Mouse (Mus musculus): ENCODE results near the gene Cox5a. TPM values are rescaled to one million over a fixed set of nuclear protein-coding genes. Genes with fewer than 3 reads are reported as not detected.

Gene Cox5a
- polyA plus RNA-seq, 1 experiment from 2014 or later, result 832 TPM

DNA sequence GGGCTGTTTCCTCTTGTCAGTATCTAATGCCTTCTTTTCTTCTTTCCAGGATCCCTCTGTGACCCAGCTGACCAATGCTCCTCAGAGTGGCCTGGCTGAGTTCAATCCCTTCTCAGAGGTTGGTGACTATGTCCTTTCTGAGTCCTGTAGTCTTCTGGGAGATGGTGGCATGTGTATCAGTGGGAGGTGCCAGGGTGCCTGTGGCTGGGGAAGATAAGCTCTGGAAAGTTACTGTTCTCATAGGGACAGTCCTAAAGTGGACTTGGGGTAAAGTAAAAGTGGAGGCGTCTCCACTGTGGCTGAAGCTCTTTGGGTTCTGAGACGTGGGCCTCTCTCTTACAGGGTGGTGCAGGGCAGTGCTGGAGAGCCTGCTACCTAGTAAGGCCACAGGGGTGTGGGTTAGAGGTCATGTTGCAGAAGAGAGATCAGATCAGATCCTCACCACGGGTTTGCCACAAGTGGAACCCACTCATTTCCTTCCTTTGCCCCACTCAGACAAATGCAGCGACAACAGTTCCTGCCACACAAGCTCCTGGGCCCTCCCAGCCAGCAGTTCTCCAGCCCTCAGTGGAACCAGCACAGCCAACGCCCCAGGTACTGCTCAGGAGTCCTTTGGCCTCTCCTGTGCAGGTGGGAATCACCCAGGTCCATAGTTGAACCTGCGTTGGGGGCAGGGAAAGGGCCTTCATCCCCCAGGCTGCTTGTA lies 56.2 kb downstream of the Cox5a start:
- H3K4me2 ChIP-seq (ENCODE audit: low read length), result no peak overlapping the region
- no peaks in the 10 kb centered on the region for H3K27me3 ChIP-seq (ENCODE audit: control insufficient read depth, insufficient read depth, low read length)
- no peak overlapping the region for H3K4me3 ChIP-seq (replicated peaks; ENCODE audit: low read depth, low read length)
- H3K27ac ChIP-seq (replicated peaks; ENCODE audit: low read depth, low read length), result no peak overlapping the region
- H3K9ac ChIP-seq (replicated peaks; ENCODE audit: low read length), result no peak overlapping the region
- H3K36me3 ChIP-seq (ENCODE audit: control insufficient read depth, insufficient read depth, low read length), result peaks cover 55% of the 10 kb centered on the region
- H3K4me1 ChIP-seq (ENCODE audit: control insufficient read depth, insufficient read depth, low read length), result no peaks in the 10 kb centered on the region
- 88% methylated on average over 6 of the region's 6 CpGs for whole genome bisulfite sequencing
- H3K9me3 ChIP-seq (ENCODE audit: control insufficient read depth, low read length), result no peaks in the 10 kb centered on the region
- DNase-seq (no peak), ATAC-seq (ENCODE audit: low FRiP score, low TSS enrichment) (no peak)

Other genes starting within 250 kb of the Cox5a start
- gene Ppcdc, start 81.2 kb upstream of the Cox5a start, polyA plus RNA-seq (2014; fragmentation: Nextera tagmentation; extraction: Ambion mirVana), result 19.9 and 22.9 TPM in 2 replicates
- 98.9 and 109 TPM in 2 replicates for gene Scamp5, start 53.2 kb upstream of the Cox5a start, polyA plus RNA-seq (2014; fragmentation: Nextera tagmentation; extraction: Ambion mirVana)
- 28.1 and 30.7 TPM in 2 replicates for gene Rpp25, start 17.2 kb upstream of the Cox5a start, polyA plus RNA-seq (2014; fragmentation: Nextera tagmentation; extraction: Ambion mirVana)
- 23.8 and 24.1 TPM in 2 replicates for gene Fam219b, start 16.3 kb downstream of the Cox5a start, polyA plus RNA-seq (2014; fragmentation: Nextera tagmentation; extraction: Ambion mirVana)
- gene Mpi, start 31.5 kb downstream of the Cox5a start, polyA plus RNA-seq (2014; fragmentation: Nextera tagmentation; extraction: Ambion mirVana), result 53.5 and 56.5 TPM in 2 replicates
- 48.2 TPM in 2 replicates for gene Scamp2, start 39.7 kb downstream of the Cox5a start, polyA plus RNA-seq (2014; fragmentation: Nextera tagmentation; extraction: Ambion mirVana)
- gene Ulk3, start 68.2 kb downstream of the Cox5a start, polyA plus RNA-seq (2014; fragmentation: Nextera tagmentation; extraction: Ambion mirVana), result 12.5 and 20.4 TPM in 2 replicates
- gene Cplx3, start 85.0 kb downstream of the Cox5a start, polyA plus RNA-seq (2014; fragmentation: Nextera tagmentation; extraction: Ambion mirVana), result 0.74 and 0.96 TPM in 2 replicates
- gene Lman1l, start 99.5 kb downstream of the Cox5a start, polyA plus RNA-seq (2014; fragmentation: Nextera tagmentation; extraction: Ambion mirVana), result not detected in 2 replicates
- gene Csk, start 132.4 kb downstream of the Cox5a start, polyA plus RNA-seq (2014; fragmentation: Nextera tagmentation; extraction: Ambion mirVana), result 40.0 and 41.9 TPM in 2 replicates
- gene Cyp1a2, start 162.4 kb downstream of the Cox5a start, polyA plus RNA-seq (2014; fragmentation: Nextera tagmentation; extraction: Ambion mirVana), result not detected in 2 replicates
- gene Cyp1a1, start 166.7 kb downstream of the Cox5a start, polyA plus RNA-seq (2014; fragmentation: Nextera tagmentation; extraction: Ambion mirVana), result 0.08 TPM in 1 of 2 replicates, not detected in the other
- gene Edc3, start 187.3 kb downstream of the Cox5a start, polyA plus RNA-seq (2014; fragmentation: Nextera tagmentation; extraction: Ambion mirVana), result 24.6 and 27.7 TPM in 2 replicates
- gene Clk3, start 244.6 kb downstream of the Cox5a start, polyA plus RNA-seq (2014; fragmentation: Nextera tagmentation; extraction: Ambion mirVana), result 66.3 and 68.7 TPM in 2 replicates

Measured in midbrain, embryonic 14.5 days (tissue).